Mouse (Mus musculus): ENCODE data around the gene Slc30a1.

Gene Slc30a1

DNA sequence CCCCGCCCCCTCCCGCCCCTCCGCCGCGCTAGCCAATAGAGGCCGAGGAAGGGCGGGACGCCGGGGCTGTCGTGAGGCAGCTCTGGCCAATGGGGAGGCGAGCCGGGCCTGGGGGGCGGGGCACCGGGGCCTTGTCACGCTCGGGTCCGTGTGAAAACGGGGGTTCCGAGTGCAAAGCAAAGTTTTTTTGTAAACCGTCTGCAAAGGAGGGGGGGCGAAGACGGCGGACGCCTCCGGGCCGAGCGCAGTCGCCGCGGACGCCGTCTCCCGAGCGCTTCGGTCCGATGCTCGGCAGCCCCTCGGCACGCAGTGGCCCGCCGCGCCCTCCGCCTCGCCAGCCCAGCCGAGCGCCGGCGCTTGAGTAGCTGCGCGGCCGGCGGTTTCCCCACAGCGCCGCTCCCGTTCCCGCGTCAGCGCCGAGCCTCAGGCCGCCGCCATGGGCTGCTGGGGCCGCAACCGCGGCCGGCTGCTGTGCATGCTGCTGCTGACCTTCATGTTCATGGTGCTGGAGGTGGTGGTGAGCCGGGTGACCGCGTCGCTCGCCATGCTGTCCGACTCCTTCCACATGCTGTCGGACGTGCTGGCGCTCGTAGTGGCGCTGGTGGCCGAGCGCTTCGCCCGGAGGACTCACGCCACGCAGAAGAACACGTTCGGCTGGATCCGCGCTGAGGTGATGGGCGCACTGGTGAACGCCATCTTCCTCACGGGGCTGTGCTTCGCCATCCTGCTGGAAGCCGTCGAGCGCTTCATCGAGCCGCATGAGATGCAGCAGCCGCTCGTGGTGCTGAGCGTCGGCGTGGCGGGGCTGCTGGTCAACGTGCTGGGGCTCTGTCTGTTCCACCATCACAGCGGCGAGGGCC lies at the start of gene Slc30a1:
TSS of gene Slc30a1 (plus strand) at position 197 of the 860 bp plus-strand sequence.
- ChIA-PET POLR2A (interaction anchor here (0.6 to 3.1 kb wide), 51 partner anchors 9 to 927 kb away, joined by 3 to 22 read pairs (median 4); partner anchors contain the start of genes Dtl (in 3 of the 4), Ints7 (in 3 of the 4), Nek2 (in 1 of the 4) and Traf5 (in 1 of the 4)), CTCF (interaction anchor here in 3 of 4 experiments (0.5 to 2.7 kb wide), 15 partner anchors 13 to 542 kb away, joined by 3 to 14 read pairs (median 4); partner anchors contain the start of gene Traf5 (in 1 of the 3))

GRCm38 (mm10) chr1:191856886-191857651 lies 49.5 kb upstream of the Slc30a1 start:
- CTCF ChIA-PET: interaction anchor here in 1 of 4 experiments (0.7 kb wide), 1 partner anchor 568 kb away, joined by 4 read pairs; no protein-coding TSS in a partner anchor
- POLR2A ChIA-PET: no interaction called here

DNA sequence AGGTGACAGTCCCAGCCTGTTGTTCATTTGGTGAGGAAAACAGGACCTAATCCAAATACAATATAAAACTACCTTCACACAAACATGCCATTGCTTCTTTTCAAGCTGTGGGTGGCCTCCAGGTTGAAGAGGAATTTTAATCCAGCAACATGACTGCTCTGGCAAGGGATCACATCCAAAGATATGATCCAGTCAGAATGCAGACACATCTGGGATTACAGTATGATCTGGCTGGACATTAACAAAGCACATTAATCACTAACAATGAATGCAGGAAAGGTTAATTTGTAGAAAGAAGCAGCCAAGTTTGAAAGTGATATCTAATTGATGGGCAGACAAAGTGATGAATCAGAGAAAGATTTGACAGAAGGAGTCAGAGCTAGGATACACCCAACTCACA lies 48.4 kb upstream of the Slc30a1 start:
- CTCF ChIA-PET: no interaction called here
- POLR2A ChIA-PET: no interaction called here

- CTCF ChIA-PET: interaction anchor here in 2 of 4 experiments (0.5 to 0.7 kb wide), 3 partner anchors 34 to 911 kb away, joined by 3 to 4 read pairs (median 3); no protein-coding TSS in a partner anchor
- POLR2A ChIA-PET: no interaction called here
Observed at GRCm38 (mm10) chr1:191859847-191860246, 46.7 kb upstream of the Slc30a1 start.

DNA sequence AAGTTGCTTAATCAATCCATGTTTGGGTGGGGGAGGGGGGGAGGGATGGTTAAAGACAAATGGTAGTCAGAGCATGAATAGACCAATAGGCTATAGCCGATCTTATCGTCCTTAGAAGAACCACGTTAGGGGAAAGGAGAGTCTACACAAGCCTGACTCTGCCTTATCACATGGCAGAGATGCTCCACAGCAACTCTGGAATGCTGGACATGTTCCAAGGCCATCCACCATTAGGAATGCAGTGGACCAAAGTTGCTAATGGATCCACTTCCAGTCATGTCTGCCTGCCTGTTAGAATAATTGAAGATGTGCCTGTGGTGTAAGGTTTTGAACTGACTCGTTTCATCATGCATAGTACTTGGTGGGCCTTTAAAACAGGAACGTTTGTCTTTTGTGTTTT lies 45.3 kb upstream of the Slc30a1 start:
- ChIA-PET CTCF (interaction anchor here in 1 of 4 experiments (1.0 kb wide), 1 partner anchor 64 kb away, joined by 4 read pairs; no protein-coding TSS in a partner anchor), POLR2A (interaction anchor here in 1 of 4 experiments (0.6 kb wide), 1 partner anchor 284 kb away, joined by 5 read pairs; no protein-coding TSS in a partner anchor)

- POLR2A ChIA-PET: interaction anchor here in 2 of 4 experiments (0.5 to 1.5 kb wide), 4 partner anchors 11 to 124 kb away, joined by 3 to 4 read pairs (median 4); no protein-coding TSS in a partner anchor
Observed at GRCm38 (mm10) chr1:191863833-191864550, 42.6 kb upstream of the Slc30a1 start.

DNA sequence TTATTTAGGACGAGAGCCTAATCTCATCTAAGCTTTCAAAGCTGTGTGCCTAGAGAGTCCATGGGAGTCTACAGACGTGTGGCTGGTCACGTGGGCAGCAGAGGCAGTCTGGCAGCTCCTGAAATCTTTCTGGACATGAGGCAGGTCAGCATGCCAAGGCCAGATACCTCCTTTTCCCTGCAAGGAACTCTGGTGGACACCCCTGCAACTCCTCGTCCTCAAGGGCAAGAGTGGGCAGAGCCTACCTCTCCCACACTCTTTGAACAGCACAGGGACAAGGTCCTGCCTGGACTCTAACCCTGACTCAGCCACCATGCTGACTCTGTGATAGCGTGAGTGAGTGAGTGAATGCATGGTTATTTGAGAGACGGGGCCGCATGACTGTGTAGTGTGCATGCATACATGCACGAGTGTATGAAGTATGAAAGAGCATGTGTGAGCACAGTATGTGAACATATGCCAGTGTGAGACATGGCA lies 42.0 kb upstream of the Slc30a1 start:
- POLR2A ChIA-PET: interaction anchor here in 1 of 4 experiments (1.0 to 1.5 kb wide), 2 partner anchors 10 to 36 kb away, joined by 4 read pairs; no protein-coding TSS in a partner anchor
- CTCF ChIA-PET: no interaction called here

More at GRCm38 (mm10) chr1:191863833-191864550, 42.6 kb upstream of the Slc30a1 start:
- CTCF ChIA-PET: no interaction called here

DNA sequence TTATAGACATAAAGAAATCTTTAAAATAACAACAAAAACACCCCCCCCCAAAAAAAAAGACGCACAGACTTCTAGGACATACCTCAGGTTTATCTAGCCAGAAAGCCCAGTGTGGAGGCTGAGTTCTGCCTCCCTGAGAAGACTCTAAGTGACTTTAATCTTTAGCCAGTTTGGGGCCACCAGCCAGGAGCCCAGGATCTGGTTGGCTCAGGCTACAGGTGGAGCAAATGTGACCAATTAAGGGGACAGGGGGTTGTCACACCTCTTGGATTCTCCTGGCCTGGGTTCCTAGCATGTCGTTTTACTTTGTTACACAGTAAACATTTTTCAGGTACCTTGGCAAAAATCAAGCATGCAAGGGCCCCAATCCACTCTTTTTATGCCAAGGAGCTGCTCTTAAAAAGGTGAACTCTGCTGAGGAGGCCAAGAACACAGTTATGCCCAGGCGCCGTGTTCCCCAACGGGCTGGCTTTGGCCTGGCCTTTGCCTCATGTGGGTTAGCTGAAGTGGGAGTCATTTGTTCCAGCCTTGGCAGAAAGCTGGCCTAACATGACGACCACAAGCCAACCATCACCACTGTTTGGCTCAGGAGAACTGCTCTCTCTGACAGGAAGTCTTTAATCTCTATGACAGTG lies 34.4 kb upstream of the Slc30a1 start:
- ChIA-PET POLR2A (no interaction called here), CTCF (no interaction called here)

- ChIA-PET POLR2A (interaction anchor here in 3 of 4 experiments (0.7 to 1.7 kb wide), 7 partner anchors 11 to 478 kb away, joined by 3 to 5 read pairs (median 4); partner anchors contain the start of gene Slc30a1 (in 1 of the 3)), CTCF (interaction anchor here in 2 of 4 experiments (0.7 to 1.1 kb wide), 2 partner anchors 40 to 90 kb away, joined by 3 to 5 read pairs; no protein-coding TSS in a partner anchor)
Observed at GRCm38 (mm10) chr1:191875006-191875405, 31.6 kb upstream of the Slc30a1 start.

DNA sequence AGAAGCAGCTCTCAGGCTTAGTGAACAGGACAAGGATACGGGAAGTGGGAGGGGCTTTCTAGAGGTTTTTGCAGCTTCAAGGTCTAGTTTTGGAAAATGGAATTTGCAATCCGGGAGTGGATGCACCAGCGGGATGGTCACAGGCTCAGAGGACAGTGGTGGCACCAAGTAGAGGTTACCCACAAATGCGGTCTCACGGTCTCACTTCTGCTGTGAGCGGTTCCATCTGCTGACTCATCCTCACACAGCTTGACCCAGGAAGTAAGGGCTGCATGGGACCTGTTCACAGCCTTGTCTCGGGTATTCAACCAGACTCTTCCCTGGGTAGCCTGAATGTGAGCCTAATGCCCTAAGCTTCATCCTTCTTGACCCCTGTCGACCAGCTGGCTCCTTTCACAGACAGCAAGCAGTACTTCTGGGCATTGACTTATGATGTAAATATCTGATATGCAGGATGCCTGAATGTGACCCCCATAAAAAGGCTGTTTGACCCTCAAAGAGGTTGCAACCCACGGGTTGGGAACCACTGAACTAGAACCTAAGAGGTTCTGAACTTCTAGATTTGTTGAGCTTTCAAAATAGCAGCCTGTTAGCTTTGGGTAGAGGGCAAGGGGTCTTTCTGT lies 30.8 kb upstream of the Slc30a1 start:
- POLR2A ChIA-PET: interaction anchor here in 3 of 4 experiments (0.6 to 1.7 kb wide), 12 partner anchors 24 to 511 kb away, joined by 3 to 5 read pairs (median 3); partner anchors contain the start of gene Slc30a1 (in 2 of the 3)
- CTCF ChIA-PET: interaction anchor here in 2 of 4 experiments (0.6 to 1.4 kb wide), 2 partner anchors 89 to 313 kb away, joined by 3 to 6 read pairs; no protein-coding TSS in a partner anchor

DNA sequence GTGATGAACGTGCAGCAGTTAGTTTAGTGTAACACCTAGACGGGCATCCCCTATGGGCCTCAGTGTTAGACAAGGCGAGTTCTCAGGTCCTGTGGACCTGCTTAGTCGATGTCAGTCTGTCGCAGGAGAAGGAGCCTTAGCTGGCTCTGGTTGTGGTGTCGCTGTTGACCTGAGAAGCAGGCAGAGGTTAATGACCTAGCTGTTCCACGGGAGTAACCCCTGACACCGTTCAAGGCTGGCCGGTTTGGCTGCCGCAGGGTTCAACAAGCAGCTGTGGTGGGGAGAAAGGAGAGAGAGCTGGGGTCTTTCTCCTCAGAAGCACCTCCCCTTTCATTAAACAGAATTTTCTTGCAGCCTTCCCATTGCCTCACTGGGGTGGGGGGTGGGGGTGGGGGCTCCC lies 28.9 kb upstream of the Slc30a1 start:
- POLR2A ChIA-PET: interaction anchor here in 2 of 4 experiments (0.6 to 1.7 kb wide), 4 partner anchors 9 to 29 kb away, joined by 3 to 5 read pairs (median 4); partner anchors contain the start of gene Slc30a1 (in 1 of the 2)

DNA sequence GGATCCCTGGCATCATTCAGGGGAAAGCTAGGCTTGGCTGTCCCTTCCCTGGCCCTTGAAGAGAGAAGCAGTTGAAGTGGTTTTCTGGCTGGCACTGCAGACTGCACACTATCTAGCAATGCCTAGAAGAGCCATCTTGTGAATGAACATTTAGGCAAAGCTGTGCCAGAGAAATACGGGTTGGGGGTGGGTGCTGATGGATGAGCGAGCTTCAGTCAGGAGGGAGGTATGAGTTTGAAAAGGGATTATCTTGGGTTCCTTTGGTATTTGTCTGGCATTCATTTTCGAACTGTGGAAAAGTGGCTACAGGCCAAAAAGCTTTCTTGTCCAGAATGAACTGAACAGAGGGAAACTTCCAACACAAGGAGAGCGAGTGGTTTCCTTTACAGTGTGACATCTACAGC lies 28.0 kb upstream of the Slc30a1 start:
- POLR2A ChIA-PET: interaction anchor here in 2 of 4 experiments (0.8 to 1.8 kb wide), 7 partner anchors 12 to 86 kb away, joined by 3 to 6 read pairs (median 4); partner anchors contain the start of gene Slc30a1 (in 1 of the 2)
- CTCF ChIA-PET: interaction anchor here in 2 of 4 experiments (1.2 to 1.4 kb wide), 2 partner anchors 40 to 85 kb away, joined by 3 read pairs; no protein-coding TSS in a partner anchor

More for the DNA sequence above, 28.9 kb upstream of the Slc30a1 start:
- CTCF ChIA-PET: interaction anchor here in 2 of 4 experiments (0.6 to 1.2 kb wide), 2 partner anchors 39 to 589 kb away, joined by 3 to 8 read pairs; no protein-coding TSS in a partner anchor

- ChIA-PET POLR2A (interaction anchor here in 1 of 4 experiments (1.0 to 1.8 kb wide), 3 partner anchors 10 to 50 kb away, joined by 3 to 6 read pairs (median 3); no protein-coding TSS in a partner anchor), CTCF (interaction anchor here in 1 of 4 experiments (0.6 kb wide), 1 partner anchor 843 kb away, joined by 5 read pairs; no protein-coding TSS in a partner anchor)
Observed at GRCm38 (mm10) chr1:191880247-191880646, 26.3 kb upstream of the Slc30a1 start.

DNA sequence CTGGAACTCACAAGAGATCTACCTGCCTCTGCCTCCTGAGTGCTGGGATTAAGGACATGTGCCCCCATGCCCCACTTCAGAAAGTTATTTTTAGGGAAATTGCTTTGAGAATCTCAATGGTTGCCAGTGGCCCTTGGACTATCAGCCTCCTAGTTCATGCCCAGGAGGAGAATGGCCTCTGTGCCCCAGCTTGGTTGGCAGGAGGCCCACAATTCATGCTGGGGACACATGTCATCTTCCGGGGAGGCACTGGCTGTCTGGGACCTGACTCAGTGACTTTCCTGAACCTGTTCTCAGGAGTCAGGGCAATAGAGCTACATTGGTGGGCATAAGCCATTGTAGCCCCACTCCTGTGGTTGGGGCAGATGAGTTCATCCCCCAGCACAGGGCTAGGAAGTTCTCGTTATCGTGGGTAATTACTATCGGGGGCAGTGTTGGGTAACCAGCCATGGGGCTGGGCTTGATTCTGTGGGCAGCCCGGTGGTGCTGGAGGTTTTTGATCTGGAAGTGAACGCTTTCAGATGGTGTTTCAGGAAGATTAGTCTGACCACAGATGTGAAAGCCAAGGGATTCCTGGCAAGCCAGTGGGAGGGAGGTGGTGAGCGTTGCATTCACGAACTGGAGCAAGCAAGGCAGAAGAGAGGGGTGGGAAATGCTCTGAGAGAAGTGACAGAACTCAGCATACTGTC lies 25.5 kb upstream of the Slc30a1 start:
- ChIA-PET POLR2A (interaction anchor here in 1 of 4 experiments (1.0 to 1.2 kb wide), 2 partner anchors 24 to 51 kb away, joined by 3 read pairs; no protein-coding TSS in a partner anchor), CTCF (no interaction called here)

GRCm38 (mm10) chr1:191881663-191882062 lies 24.9 kb upstream of the Slc30a1 start:
- CTCF ChIA-PET: no interaction called here
- POLR2A ChIA-PET: no interaction called here
